Mouse (Mus musculus) hindbrain, embryonic 13.5 days (tissue): ENCODE measurements at regions not wholly inside any gene's neighbourhood (a gene's known extent, or its start where the extent isn't known, plus 50 kb on each side); places are given as distances from the start of the nearest gene placed in this dataset.

Experiments used
- ATAC-seq: fragments of 200-750 bp; cut with Nextera tagmentation; 2 replicates; pipeline ENCODE4 v1.8.0; 2017; ENCODE audit warnings: moderate TSS enrichment; ENCODE audit not compliant: low FRiP score
- H3K27ac ChIP-seq: fragments of 300-500 bp; sonication (generic); 2 replicates; pipeline ENCODE4 v1.5.1; 2015; ENCODE audit warnings: inconsistent platforms, mild to moderate bottlenecking, moderate library complexity
- H3K27me3 ChIP-seq: fragments of 300-500 bp; sonication (generic); 2 replicates; pipeline ENCODE4 v1.6.1; 2015; ENCODE audit warnings: mild to moderate bottlenecking, inconsistent platforms
- H3K36me3 ChIP-seq: fragments of 300-500 bp; sonication (generic); 2 replicates; pipeline ENCODE4 v1.6.1; 2015; ENCODE audit warnings: mild to moderate bottlenecking, inconsistent platforms
- H3K4me1 ChIP-seq: fragments of 300-500 bp; sonication (generic); replicated peaks from 2 replicates; pipeline ENCODE4 v1.6.1; 2015; ENCODE audit warnings: inconsistent platforms
- H3K4me2 ChIP-seq: fragments of 300-500 bp; sonication (generic); 2 replicates; pipeline ENCODE4 v1.6.1; 2015; ENCODE audit warnings: inconsistent platforms, mild to moderate bottlenecking, moderate library complexity
- H3K4me3 ChIP-seq: fragments of 300-500 bp; sonication (generic); 2 replicates; pipeline ENCODE4 v1.5.1; 2015; ENCODE audit warnings: mild to moderate bottlenecking, inconsistent platforms
- H3K9ac ChIP-seq: fragments of 300-500 bp; sonication (generic); 2 replicates; pipeline ENCODE4 v1.6.1; 2015; ENCODE audit warnings: mild to moderate bottlenecking, inconsistent platforms
- H3K9me3 ChIP-seq: fragments of 300-500 bp; sonication (generic); 2 replicates; pipeline ENCODE4 v1.6.1; 2016; ENCODE audit warnings: inconsistent platforms
- WGBS: fragments of 180-500 bp; shearing (Covaris S2); methylation state at CpG from one replicate; pipeline ENCODE4 v1.1.7; 2015; 5-methylcytosine and 5-hydroxymethylcytosine counted together

DNA sequence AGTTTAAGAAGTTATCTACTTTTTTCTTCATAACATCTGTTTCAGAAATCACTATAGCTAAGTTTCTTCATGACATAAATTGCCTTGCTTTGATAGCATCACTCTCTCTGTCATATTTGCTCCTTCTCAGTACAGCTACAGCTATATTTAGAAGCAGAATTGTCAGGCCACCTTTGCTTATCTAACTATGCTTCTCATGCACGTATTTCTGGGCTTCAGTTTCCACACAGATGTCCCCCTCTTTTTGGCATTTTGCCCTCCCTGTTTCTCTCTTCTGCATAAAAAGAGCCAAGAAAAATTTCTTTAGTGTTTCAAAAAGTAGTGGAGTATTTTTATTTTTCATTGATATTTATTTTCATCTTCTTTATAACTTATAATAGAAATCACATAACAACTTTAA, 560.9 kb upstream of the Sema6d start:
- no peak overlapping the region for H3K4me3 ChIP-seq
- no peak overlapping the region for H3K9ac ChIP-seq
- no peak overlapping the region for H3K4me2 ChIP-seq
- no peak overlapping the region for H3K27ac ChIP-seq
- ATAC-seq, result no peak
- H3K9me3 ChIP-seq, result no peaks in the 10 kb centered on the region
- no peaks in the 10 kb centered on the region for H3K36me3 ChIP-seq
- H3K27me3 ChIP-seq, result no peaks in the 10 kb centered on the region
- peaks cover 11% of the 10 kb centered on the region for H3K4me1 ChIP-seq
- 74% methylated on average over 1 of the region's 1 CpGs for WGBS

DNA sequence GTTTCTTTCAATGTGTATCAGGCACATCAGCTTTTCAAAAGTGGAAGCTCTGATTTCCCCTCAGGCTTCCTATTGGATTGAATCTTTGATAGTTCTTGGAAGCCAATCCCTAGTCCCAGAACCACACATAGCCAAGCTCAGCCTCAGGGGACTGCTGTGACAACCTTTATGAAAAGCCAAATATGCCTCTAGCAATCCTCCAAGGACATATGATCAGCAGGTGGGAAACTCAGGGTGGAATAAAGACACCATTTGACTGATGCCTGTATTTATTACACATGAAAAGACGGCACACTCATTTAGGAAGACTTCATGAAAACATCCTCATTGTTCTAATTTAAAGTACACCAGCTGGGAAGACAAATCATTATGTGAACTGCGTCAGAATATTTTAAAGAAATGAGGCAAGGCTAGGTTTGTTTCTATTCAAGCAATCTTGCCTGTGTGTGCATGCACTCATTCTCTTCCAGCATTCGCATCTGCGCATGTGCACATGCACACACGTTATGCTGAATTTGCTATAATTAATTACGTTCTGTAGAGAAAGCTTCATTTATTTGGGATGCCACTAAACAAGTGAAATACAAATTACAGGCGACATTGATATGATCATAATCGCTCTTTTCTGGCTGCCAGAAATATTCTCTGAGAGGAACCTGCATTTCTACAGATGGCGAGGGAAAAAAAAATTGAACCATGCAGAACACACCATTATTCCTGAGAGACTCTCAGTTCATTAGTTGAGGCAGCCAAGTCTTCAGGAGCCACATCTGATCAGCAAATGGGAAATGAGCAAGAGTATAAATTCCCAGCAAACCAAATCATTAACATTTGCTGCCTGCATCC, 556.6 kb upstream of the Sema6d start:
- H3K9me3 ChIP-seq, result no peaks in the 10 kb centered on the region
- H3K27me3 ChIP-seq, result no peaks in the 10 kb centered on the region
- H3K4me1 ChIP-seq, result peaks cover 15% of the 10 kb centered on the region
- peak overlapping the region; percentile 7; the same call in 1 of the 2 replicates for H3K4me3 ChIP-seq
- H3K4me2 ChIP-seq, result peak overlapping the region; percentile 28
- H3K9ac ChIP-seq, result no peak overlapping the region
- H3K36me3 ChIP-seq, result no peaks in the 10 kb centered on the region
- H3K27ac ChIP-seq, result peak overlapping the region; percentile 71
- WGBS, result 46% methylated on average over 9 of the region's 9 CpGs
- ATAC-seq, result peak; percentile 86

DNA sequence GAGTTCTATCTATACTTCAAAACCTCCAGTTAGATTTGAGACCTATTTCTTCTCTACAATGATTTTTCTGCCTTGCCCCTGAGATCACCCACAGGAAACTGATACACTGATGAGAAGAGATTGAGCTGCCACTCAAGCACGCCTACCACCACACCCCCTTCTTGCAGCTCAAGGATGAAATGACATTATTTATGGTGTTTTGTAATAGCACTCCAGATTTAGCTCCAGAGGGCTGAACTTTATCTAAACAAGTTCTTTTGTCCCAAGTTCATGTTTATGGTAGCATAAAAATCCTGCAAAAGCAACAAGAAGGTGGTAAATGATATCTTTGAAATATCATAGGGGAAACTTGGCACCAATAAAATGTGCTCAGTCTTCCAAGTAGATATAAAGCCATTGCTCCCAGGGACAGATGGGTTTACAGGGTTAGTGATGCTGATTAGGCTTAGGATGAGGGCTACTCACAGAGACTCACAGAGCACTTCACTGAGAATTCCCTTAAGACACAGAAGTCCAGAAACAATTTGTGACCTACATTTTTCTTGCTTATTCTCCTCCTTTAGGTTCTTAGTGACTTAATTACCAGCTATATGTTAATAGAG, 538.4 kb upstream of the Sema6d start:
- no peaks in the 10 kb centered on the region for H3K27me3 ChIP-seq
- WGBS, result 77% methylated on average over 1 of the region's 1 CpGs
- no peak overlapping the region for H3K4me3 ChIP-seq
- no peaks in the 10 kb centered on the region for H3K4me1 ChIP-seq
- no peaks in the 10 kb centered on the region for H3K36me3 ChIP-seq
- H3K27ac ChIP-seq, result no peak overlapping the region
- H3K4me2 ChIP-seq, result no peak overlapping the region
- no peak for ATAC-seq
- no peaks in the 10 kb centered on the region for H3K9me3 ChIP-seq
- H3K9ac ChIP-seq, result no peak overlapping the region

DNA sequence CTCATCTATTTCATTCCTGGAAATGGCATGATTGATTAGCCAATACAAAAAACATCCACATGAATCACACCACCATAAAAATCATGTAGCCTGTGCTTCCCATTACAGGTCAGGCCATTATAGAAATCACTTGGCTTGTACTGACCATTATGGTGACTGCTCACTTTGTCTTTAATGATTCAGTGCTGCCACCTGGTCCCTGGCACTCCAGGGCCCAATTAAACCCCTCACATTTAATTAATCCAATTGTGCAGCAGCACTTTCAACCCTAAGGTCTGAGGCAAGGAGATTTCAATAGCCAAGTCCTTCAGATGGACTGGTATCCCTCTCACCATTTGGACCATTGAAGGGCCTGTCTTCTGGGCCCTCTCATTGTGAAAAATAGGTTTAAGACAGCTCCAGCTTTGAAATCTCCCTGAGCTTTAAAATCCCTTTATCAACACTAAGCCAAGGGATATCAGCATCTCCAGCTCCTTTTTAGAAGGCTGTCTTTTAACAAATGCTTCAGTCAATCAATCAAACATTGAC, 531.6 kb upstream of the Sema6d start:
- no peaks in the 10 kb centered on the region for H3K36me3 ChIP-seq
- H3K9me3 ChIP-seq, result no peaks in the 10 kb centered on the region
- no peak for ATAC-seq
- H3K4me1 ChIP-seq, result no peaks in the 10 kb centered on the region
- H3K27ac ChIP-seq, result no peak overlapping the region
- no peak overlapping the region for H3K9ac ChIP-seq
- no peaks in the 10 kb centered on the region for H3K27me3 ChIP-seq
- H3K4me3 ChIP-seq, result no peak overlapping the region
- H3K4me2 ChIP-seq, result no peak overlapping the region
